Mouse (Mus musculus) mesoderm, embryonic 11.5 days (tissue): ENCODE results near the gene Mad1l1.

Experiments
- DNase-seq: peaks from one replicate; pipeline ENCODE4 v3.0.0-alpha.2; 2012; ENCODE audit warnings: low read depth, low spot score

Mad1l1 gene

DNA sequence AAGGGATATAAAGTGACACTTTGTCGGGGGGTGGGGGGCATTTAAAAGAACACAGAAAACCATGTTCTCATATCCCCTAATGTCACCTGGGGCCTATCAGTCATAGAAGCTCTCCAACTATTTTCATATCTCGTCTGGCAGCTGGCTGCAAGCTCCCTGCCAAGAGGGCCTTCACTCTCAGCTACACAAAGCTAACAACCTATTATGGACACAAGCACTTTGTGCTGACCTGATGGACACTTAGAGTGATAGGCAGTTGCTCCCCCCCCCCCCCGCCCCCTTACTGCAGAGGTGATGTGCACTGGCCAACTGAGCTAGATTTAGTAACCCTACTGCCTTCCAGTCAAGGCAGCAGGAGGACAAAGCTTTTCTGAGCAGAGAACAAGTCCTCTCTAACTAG is 104.3 kb downstream of the Mad1l1 start:
- no peak for DNase-seq

GRCm38 (mm10) chr5:140215471-140216087 is 105.8 kb downstream of the Mad1l1 start:
- DNase-seq, result no peak

GRCm38 (mm10) chr5:140213001-140213400 is 108.4 kb downstream of the Mad1l1 start:
- no peak for DNase-seq

DNA sequence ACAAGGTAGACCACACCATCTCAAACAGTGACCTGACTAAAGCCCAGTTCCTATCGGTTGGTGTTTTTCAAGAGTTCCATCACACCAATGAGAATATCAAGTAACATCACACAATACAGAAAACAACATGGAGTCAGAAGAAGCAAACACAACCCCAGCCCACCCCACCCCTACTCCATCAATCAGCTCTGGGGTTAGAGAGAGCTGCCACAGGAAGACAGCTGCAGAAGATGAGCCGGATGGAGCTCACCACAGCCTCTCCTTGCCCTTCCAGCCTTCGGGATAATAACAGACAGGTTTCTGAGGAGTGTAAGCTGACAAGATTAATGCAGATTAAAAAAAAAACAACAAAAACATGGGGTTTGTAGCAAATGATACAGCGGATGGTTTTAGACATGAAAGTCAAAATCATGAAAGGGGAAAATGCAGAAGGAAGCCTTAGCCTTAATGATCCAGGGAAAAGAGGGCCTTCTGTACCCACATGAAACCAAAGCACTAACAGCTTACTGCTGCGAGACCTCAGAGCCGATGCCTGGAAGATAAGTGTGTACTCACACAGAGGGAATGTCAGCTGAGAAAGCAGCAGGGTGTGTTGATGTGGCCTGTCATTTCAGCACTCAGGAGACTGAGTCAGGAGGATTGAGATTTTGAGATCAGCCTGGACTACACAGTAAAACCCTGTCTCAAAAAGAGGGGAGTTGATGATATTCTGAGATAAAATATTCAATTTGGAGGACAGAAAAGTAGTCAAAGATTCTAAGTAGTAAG is 110.8 kb downstream of the Mad1l1 start:
- DNase-seq, result no peak

GRCm38 (mm10) chr5:140208743-140209409 is 112.5 kb downstream of the Mad1l1 start:
- peak; percentile 43 for DNase-seq

- no peak for DNase-seq
These were observed 114.3 kb downstream of the Mad1l1 start for GRCm38 (mm10) chr5:140206726-140207703.

DNA sequence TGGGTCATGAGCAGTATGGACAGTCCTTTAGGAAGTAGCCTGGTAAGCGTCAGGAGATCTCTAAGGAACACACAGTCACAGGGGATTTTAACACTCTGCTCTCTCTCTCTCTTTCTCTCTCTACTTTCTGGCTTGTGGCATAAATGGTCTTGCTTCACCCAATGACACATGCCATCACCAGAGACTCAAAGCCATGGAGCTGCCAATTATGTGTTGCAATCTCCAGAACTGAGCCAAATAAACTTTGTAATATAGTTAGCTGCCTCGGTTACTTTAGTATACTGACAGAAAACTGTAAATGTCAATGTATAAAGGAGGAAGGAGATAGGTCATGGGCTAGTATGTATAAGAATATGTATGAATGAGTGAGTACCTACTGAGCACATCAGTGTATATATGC is 115.4 kb downstream of the Mad1l1 start:
- DNase-seq, result no peak

DNA sequence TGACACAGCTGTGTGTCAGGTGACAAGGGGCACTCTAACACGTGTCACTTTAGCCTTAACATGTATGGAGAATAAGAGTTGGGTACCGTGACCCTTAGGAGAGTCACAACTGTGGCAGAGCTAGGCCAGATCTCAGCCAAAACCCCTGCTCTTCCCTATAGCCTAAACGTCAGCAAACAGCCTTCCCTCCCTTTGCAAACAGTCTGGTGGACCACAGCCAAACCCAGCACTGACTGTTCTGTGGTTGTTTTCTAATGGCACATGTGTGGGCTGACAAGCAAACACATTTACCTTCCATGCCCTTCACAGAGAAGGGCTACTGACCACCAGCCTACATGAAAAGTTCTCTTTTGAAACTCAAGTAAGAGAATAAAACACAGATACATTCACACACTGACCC is 116.9 kb downstream of the Mad1l1 start:
- no peak for DNase-seq

DNA sequence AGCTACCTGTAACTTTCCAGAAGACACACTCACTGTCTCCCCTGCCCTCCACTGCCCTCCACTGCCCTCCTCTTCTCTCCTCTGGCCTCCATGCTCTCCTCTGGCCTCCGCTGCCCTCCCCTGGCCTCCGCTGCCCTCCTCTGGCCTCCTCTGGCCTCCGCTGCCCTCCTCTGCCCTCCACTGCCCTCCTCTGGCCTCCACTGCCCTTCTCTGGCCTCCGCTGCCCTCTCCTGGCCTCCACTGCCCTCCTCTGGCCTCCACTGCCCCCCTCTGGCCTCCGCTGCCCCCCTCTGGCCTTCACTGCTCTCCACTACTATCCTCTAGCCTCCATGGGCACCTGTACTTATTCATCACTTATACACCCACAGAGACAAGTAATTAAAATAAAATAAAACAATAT is 117.3 kb downstream of the Mad1l1 start:
- no peak for DNase-seq

GRCm38 (mm10) chr5:140202451-140202850 is 118.9 kb downstream of the Mad1l1 start:
- DNase-seq, result no peak

- DNase-seq, result no peak
These were observed 119.8 kb downstream of the Mad1l1 start for GRCm38 (mm10) chr5:140201566-140201965.

DNA sequence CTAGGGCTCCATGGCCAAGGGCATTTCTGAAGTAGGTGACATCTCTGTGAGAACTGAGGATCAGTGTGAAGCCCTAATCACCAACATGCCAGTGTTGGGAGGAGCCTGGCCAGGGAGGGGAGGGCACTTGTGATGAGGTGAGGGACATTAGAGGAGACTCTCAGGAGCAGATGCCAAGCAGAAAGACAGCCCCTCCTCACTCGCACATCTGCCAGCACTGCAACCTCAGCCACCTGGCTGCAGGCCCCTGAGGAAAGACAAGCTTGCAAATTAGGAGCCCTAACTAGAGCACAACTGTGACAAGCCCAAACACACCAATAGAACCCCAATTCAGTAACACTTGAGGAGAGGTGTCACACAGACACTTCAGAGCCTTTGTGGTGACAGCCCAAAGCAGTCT is 120.2 kb downstream of the Mad1l1 start:
- DNase-seq, result no peak

- peak; percentile 73 for DNase-seq
These were observed 123.6 kb downstream of the Mad1l1 start for GRCm38 (mm10) chr5:140197705-140198104.

- DNase-seq, result no peak
These were observed 124.9 kb downstream of the Mad1l1 start for GRCm38 (mm10) chr5:140196446-140196845.

DNA sequence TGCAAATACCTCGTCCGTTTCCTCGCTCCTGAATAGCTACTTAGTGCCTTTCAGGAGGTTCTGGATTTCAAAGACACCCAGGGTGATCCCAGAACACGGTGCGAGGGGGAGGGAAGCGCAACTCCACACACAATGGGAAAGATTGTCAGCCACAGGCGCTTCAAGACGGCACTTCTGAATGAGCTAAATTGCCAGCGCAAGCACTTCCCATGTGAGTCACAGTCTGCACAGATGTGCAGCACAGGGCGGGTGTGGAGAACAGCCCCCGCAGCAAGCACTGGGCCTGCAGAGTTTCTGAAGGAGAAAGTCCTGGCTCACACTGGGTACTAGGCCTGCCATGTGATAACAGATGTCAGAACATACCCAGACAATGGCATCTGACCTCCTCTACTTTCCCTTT is 127.2 kb downstream of the Mad1l1 start:
- no peak for DNase-seq

- no peak for DNase-seq
These were observed 129.8 kb downstream of the Mad1l1 start for GRCm38 (mm10) chr5:140191539-140191938.

GRCm38 (mm10) chr5:140186351-140186750 is 135.0 kb downstream of the Mad1l1 start:
- no peak for DNase-seq

GRCm38 (mm10) chr5:140185757-140186156 is 135.6 kb downstream of the Mad1l1 start:
- no peak for DNase-seq

DNA sequence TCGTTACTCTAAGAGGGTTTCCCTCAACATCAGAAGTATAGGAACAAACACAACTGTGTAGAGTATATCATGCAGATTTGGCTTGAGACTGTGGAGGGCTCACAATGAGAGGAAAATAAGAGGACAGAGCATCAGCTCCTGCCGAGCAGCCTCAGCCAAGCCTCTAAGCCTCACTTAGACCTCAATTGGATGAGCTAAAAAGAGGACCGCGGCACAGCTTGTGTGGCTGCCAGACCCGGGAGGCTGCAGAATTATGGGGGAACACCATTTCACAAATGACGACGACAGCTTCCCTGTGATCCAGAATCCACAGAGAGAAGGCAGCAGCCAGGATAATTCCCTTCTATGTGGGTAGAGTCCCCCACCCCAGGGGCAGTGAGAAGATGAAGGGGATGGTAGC is 138.0 kb downstream of the Mad1l1 start:
- no peak for DNase-seq

- no peak for DNase-seq
These were observed 139.0 kb downstream of the Mad1l1 start for GRCm38 (mm10) chr5:140182351-140182750.

GRCm38 (mm10) chr5:140180016-140180415 is 141.3 kb downstream of the Mad1l1 start:
- DNase-seq, result no peak
